Mouse (Mus musculus) brain, adult 2 months (tissue): Measurements from ENCODE around the gene Ch25h.

Experiments
- DNase-seq: peaks from one replicate; pipeline ENCODE4 v3.0.0; 2011; ENCODE audit warnings: low read depth, low spot score

Gene Ch25h

GRCm38 (mm10) chr19:34474991-34475971 lies at the start of gene Ch25h:
Ch25h (minus strand) TSS chr19:34475164.
- peak; percentile 62 for DNase-seq

- no peak for DNase-seq
Measured at GRCm38 (mm10) chr19:34524646-34525045, 49.7 kb upstream of the Ch25h start.

GRCm38 (mm10) chr19:34523106-34523725 lies 48.3 kb upstream of the Ch25h start:
- DNase-seq = peak; percentile 56

GRCm38 (mm10) chr19:34521978-34522377 lies 47.0 kb upstream of the Ch25h start:
- no peak for DNase-seq

GRCm38 (mm10) chr19:34521361-34521760 lies 46.4 kb upstream of the Ch25h start:
- no peak for DNase-seq

- DNase-seq = no peak
Measured at GRCm38 (mm10) chr19:34520051-34520450, 45.1 kb upstream of the Ch25h start.

GRCm38 (mm10) chr19:34519646-34520045 lies 44.7 kb upstream of the Ch25h start:
- no peak for DNase-seq

GRCm38 (mm10) chr19:34518786-34519185 lies 43.8 kb upstream of the Ch25h start:
- no peak for DNase-seq

- DNase-seq = peak; percentile 51
Measured at GRCm38 (mm10) chr19:34517812-34518594, 43.0 kb upstream of the Ch25h start.

GRCm38 (mm10) chr19:34517197-34517596 lies 42.2 kb upstream of the Ch25h start:
- DNase-seq = no peak

GRCm38 (mm10) chr19:34516346-34516745 lies 41.4 kb upstream of the Ch25h start:
- DNase-seq = no peak

GRCm38 (mm10) chr19:34515681-34516080 lies 40.7 kb upstream of the Ch25h start:
- peak; percentile 42 for DNase-seq

- no peak for DNase-seq
Measured at GRCm38 (mm10) chr19:34511528-34511927, 36.6 kb upstream of the Ch25h start.

GRCm38 (mm10) chr19:34510717-34511116 lies 35.8 kb upstream of the Ch25h start:
- DNase-seq = no peak

- no peak for DNase-seq
Measured at GRCm38 (mm10) chr19:34505161-34505721, 30.3 kb upstream of the Ch25h start.

- peak; percentile 85 for DNase-seq
Measured at GRCm38 (mm10) chr19:34500763-34501162, 25.8 kb upstream of the Ch25h start.

GRCm38 (mm10) chr19:34496353-34496752 lies 21.4 kb upstream of the Ch25h start:
- no peak for DNase-seq

- DNase-seq = no peak
Measured at GRCm38 (mm10) chr19:34493859-34494258, 18.9 kb upstream of the Ch25h start.

- DNase-seq = peak; percentile 60
Measured at GRCm38 (mm10) chr19:34483547-34483946, 8.6 kb upstream of the Ch25h start.

- peak; percentile 32 for DNase-seq
Measured at GRCm38 (mm10) chr19:34474228-34474990, 555 bp downstream of the Ch25h start.

- DNase-seq = no peak
Measured at GRCm38 (mm10) chr19:34471703-34472102, 3.3 kb downstream of the Ch25h start.
